Mouse (Mus musculus): ENCODE measurements at regions not wholly inside any gene's neighbourhood (a gene's known extent, or its start where the extent isn't known, plus 50 kb on each side); places are given as distances from the start of the nearest gene placed in this dataset.

- no peak for DNase-seq (ENCODE audit: low read depth, low spot score)
Observed at GRCm38 (mm10) chr3:155979636-155980035, 582.0 kb upstream of the Negr1 start.

GRCm38 (mm10) chr3:155994044-155994443, 567.5 kb upstream of the Negr1 start:
- no peak for DNase-seq (ENCODE audit: low read depth, low spot score)

DNA sequence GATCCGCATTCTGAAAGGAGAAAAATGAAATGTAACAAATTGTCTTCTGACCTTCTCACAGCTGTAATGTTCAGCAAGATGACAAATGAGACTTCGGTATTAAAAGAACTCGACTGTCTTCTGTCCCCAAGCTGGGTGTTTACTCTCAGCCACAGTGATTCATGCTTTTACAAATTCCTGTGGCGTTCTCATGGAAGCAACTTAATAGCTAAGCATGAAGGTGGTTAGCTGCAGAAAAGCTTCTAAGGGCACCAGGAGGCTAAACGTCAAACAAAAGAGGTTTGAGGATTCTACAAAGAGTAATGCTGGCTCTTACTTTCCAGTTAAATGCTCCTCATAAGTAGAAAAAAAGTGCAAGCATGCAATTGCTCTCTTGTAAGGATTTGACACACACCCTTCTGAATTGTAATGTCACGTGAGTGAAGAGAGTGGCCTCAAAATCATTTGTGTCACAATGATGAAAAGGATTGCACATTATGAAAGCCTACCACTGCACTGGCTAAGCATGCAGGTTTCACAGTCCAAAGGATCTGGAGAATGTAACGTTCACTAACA, 543.8 kb upstream of the Negr1 start:
- DNase-seq (ENCODE audit: low read depth, low spot score), result no peak

DNA sequence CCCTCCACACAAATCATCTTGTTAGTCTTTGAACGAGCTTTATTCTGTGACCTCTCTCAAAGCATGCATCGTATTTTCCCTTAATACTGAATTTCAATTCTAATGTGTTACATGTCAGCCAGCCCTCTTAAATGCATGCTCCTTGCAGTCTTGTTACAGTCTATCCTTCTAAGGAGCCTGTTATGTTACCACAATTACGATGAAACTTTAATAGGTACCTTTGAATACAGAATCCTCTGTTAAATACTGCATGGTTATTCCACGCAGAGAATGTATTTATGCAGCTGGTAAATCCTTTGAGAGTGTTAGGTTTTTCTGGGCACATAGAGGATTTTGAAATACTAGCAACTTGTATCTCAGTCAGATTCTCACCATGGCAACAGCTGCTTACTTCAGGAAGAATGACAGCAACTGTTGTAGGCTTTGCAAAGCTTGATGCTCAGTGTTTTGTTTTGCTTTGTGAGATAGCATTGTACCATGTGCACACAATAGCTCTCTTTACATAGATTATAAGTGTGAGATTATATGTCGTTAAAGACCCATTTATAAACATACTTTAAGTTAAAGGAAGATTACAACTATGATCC, 532.9 kb upstream of the Negr1 start:
- DNase-seq (ENCODE audit: low read depth, low spot score), result no peak

DNA sequence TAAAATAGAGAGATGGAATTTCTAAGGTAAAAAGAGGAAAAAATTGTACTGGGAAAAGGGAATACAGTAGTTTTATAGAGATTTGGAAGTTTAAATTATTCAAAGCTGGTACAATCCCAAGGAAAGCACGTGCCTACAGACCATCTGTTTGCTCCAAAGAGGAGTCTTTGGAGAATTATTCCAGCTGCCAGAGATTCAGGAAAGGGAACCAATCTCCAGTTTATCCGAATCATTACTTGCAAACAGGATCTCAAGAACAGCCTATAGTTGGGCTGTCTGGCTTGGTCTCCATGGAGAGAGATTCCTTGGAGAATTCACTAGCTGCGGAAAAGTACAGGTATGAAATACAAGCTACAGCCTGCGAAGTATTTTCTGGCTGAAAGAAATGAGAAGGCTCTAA, 491.3 kb upstream of the Negr1 start:
- no peak for DNase-seq (ENCODE audit: low read depth, low spot score)

DNA sequence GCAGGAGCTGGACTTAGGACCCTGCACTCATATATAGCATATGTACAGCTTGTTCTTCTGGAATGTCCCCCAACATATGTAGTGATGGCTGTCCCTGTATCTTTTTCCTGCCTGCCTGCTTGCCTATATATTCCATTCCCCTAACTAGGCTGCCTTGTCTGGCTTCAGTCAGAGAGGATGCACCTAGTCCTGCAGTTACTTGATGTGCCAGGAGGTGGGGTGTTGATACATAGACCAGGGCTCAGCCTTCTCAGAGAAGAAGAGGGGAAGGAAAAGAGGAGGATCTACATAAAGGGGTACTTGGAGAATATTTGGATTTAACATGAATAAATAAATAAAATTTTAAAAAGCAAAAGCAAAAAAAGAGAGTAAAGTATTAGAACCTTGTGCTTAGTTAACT, 479.3 kb upstream of the Negr1 start:
- no peak for DNase-seq (ENCODE audit: low read depth, low spot score)

DNA sequence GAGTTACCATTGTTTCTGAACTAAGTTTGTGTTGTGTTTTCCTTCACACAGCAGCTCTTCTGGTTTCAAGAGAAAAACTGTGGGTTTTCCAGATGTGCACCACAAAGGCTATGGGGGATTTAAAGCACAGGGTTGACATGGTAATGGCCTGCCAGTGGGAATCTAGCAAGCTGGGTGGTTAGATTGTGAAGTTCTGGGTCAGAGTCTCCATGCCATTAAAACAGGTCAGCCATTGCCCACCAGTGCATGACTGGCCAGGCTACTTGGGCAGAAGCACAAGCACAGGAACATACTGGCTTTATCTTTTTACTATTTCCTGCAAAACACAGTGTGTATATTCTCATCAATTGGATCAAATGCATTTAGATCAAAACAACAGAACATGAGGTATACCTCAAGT, 467.9 kb upstream of the Negr1 start:
- DNase-seq (ENCODE audit: low read depth, low spot score), result no peak

DNA sequence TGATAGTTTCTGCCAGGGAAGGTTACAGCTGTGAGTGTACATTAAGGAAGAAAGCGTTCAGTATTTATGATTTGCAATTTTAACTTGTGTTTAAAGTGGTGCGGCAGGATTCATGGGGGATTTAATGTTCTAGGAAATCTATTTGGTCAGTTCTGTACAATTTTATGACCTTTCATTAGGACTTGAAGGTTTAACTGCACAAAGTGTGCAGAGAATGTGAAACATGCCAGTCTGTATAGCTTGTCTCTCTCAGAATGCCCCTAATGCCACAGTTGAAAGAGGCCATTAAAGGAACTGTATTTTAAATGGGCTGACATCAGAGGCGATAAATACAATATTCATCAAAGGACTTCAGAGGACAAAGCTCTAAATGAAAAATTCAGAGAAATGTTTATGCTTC, 466.6 kb upstream of the Negr1 start:
- peak; percentile 7 for DNase-seq (ENCODE audit: low read depth, low spot score)

DNA sequence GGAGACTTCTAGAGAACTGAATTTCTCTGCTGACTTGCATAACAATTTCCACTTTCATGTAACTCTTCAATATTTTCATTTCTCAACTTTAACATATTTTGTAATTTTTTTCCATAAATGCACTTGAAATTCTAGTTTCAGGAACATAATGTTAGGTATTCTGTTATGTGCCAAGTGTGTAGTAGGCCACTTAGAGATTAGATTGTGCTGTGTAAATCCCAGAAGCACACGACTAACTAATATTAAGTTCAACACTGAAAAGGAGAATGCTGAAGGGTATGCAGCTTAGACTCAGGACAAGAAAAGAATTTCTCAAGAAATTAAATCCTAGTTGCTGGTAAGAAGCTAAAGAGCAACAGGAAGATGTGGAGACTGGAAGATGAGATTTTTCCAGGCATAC, 455.8 kb upstream of the Negr1 start:
- DNase-seq (ENCODE audit: low read depth, low spot score), result no peak

- no peak for DNase-seq (ENCODE audit: low read depth, low spot score)
Observed at GRCm38 (mm10) chr3:156120341-156120740, 441.3 kb upstream of the Negr1 start.

DNA sequence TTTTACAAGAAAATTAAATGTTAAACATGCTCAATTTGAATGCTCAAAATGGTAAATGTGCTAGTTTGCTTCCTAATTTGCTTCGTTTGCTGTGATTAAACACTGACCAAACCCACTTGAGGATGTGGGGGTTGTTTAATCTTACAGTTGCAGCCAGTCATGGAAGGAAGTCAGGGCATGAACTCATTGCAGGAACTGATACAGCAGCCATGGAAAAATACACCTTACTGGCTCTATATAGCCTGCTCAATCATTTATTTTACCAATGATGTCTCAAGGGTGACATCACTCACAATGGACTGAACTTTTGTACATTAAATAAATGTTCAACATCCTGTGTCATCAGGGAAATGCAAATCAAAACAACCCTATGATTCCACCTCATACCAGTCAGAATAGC, 430.0 kb upstream of the Negr1 start:
- DNase-seq (ENCODE audit: low read depth, low spot score), result no peak

GRCm38 (mm10) chr3:156141355-156141754, 420.2 kb upstream of the Negr1 start:
- no peak for DNase-seq (ENCODE audit: low read depth, low spot score)

GRCm38 (mm10) chr3:156149322-156149721, 412.3 kb upstream of the Negr1 start:
- no peak for DNase-seq (ENCODE audit: low read depth, low spot score)

DNA sequence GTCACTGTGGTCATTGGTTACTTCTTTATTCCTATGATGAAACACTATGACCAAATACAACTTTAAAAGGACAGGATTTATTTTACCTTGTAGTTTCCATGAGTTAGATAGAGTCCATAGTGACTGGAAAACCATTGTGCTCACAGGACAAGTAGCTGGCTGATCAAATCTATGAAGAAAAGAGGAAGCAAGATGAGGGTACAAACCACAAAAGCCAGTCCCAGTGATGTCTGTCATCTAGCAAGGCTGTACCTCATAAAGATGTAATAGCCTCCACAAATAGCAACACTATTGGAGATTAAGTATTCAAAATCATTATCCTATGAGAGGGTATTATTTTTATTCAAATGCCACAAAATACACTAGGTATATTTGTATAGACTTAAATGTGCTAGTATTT, 391.5 kb upstream of the Negr1 start:
- DNase-seq (ENCODE audit: low read depth, low spot score), result no peak

- no peak for DNase-seq (ENCODE audit: low read depth, low spot score)
Observed at GRCm38 (mm10) chr3:156198688-156199087, 362.9 kb upstream of the Negr1 start.

DNA sequence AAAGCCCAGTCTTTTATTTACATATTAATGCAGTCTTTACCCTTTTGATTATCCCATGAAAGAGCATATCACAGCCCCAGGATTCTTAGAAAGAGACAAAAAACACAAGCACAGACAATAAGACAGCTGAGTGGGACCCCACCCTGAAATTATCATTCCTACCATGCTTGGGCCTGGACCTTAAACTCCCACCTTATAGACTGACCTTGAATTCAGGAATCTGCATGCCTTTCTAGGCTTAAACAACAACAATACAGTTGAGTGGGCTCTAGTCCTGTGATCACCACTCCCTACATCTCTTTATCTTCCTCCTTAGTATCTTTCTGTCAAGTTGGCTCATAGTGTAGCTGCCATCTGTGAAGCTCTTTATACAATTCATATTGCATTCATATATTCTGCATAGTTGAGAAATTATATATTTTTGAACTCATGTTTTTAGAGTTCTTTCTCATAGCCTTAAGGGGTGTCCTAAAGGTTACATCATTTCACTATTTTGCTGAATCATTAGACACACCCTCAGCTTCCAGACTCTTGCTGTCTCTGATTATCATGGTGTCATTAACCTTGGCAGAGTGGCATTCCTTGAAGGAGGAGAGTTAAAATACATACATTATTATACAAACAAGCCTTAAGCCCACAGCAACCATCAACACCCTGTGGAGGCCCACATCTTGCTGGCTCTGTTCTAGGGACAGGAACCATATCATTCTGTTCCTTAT, 361.7 kb upstream of the Negr1 start:
- DNase-seq (ENCODE audit: low read depth, low spot score), result no peak

DNA sequence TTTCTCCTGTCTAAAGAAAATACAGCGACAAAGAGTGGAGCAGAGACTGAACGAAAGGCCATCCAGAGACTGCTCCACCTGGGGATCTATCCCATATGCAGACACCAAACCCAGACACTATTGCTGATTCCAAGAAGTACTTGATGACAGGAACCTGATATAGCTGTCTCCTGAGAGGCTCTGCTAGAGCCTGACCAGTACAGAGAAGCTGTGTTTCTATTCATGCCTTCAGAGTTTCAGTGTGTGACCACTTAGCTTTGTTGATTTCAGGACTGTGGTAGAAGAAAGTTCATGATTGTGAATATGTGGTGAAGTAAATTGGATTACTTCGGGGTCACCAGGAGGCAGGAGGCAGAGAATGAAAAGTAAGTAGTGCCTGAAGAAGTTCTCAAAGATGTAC, 356.3 kb upstream of the Negr1 start:
- no peak for DNase-seq (ENCODE audit: low read depth, low spot score)

DNA sequence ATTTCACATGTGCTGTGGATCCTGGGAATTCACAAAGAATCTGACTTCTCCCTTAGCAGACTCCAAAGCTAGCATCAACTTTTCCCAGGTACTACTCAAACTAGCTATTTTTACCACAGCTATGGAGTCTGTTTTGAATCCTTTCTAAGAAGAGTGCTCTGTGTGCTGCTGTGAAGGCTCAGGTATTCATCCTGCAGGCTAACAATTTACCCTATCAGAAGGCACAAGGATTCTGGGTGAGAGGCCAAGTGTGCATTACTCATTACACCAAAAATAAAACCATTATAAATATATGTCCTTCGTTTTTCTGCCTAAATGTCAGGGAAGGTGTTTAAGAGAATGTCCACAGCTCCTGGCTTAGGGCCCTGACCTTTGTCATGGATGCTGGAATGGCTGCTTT, 353.2 kb upstream of the Negr1 start:
- no peak for DNase-seq (ENCODE audit: low read depth, low spot score)

- DNase-seq (ENCODE audit: low read depth, low spot score), result no peak
Observed at GRCm38 (mm10) chr3:156210827-156211226, 350.8 kb upstream of the Negr1 start.

DNA sequence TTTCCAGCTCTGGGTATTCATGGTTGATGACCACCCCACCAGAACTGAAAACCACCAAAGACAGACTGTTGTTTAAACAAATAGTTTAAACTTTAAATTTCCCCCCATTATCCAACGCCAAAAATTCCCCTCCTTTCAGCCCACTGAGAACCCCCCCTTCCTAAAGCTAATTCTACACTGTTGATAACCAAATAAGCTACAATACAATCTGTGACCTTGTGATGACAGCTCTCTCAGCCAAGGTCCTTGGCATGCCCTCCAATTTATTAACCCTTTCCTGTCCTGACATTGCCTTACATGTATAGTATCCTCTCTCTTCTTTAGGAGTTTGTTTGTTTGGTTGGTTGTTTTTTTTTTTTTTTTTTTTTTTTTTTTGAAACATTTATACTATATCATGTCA, 346.8 kb upstream of the Negr1 start:
- DNase-seq (ENCODE audit: low read depth, low spot score), result no peak

GRCm38 (mm10) chr3:156232111-156232510, 329.5 kb upstream of the Negr1 start:
- no peak for DNase-seq (ENCODE audit: low read depth, low spot score)

DNA sequence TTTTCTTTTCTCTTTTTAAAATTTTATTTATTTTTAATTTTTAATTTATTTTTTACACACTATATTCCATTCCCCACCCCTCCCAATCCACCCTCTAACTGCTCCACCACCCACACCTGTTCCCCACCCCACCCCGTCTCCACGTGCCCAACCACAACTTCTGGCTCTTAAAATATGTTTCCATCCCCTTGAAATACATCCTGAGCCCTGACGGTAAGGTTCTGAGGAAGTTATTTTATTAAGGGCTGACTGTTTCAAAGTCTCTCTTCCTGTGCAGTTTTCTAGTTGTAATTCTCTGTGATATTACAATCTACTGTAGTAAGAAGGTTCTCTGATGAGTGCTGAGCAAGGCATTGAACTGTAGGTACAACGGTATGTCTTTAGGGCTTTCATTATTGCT, 325.6 kb upstream of the Negr1 start:
- no peak for DNase-seq (ENCODE audit: low read depth, low spot score)

- no peak for DNase-seq (ENCODE audit: low read depth, low spot score)
Observed at GRCm38 (mm10) chr3:156252256-156252861, 309.2 kb upstream of the Negr1 start.

Data from embryo, embryonic 11.5 days (tissue).